Comparison of ENCODE assay signal across 9 mouse cellular contexts in the genomic region with DNA sequence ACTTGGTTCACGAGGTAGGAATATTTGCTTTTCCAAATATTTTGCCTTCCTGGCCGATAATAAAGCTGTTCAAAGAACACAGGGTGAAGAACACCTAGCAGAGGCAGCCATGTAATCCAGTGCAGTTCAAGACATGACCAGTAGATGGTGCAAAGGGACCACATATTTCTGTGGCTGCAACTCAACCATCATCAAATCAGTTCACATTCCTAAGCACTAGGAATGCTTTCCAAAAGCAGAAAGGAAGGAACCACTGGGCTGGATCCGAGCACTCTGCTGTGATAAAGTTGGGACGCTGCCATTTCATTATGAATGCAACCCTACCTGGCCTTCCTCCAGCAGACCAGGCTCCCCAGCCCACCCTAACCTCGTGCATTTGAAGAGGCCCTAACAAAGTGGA.
DNase-seq lines count a peak whose midpoint lies in the region; ATAC-seq lines count a peak whose summit lies in the region.
"Had no signal": no experiment of that assay in that cellular context is flagged by ENCODE, and none has a peak within 500 bp of the region (broad histone marks: within the 10 kb centered on the region; RNA-seq: fewer than 3 reads in every experiment).

No protein-coding gene starts in this region.

- peaks cover 18% of the 10 kb centered on the region for H3K4me1 ChIP-seq in limb, embryonic 12.5 days (replicated peaks)
- H3K4me1 ChIP-seq in stomach, embryonic 15.5 days, result no peaks in the 10 kb centered on the region

- H3K27ac ChIP-seq in limb, embryonic 12.5 days, result peak overlapping the region; percentile 23; the same call in 1 of the 2 replicates
- H3K27ac ChIP-seq in stomach, embryonic 15.5 days, result no peak overlapping the region

- H3K36me3 ChIP-seq in limb, embryonic 12.5 days, result peaks cover 32% of the 10 kb centered on the region
- H3K36me3 ChIP-seq in stomach, embryonic 15.5 days, result peaks cover 6% of the 10 kb centered on the region

- no peak overlapping the region for H3K4me2 ChIP-seq in limb, embryonic 12.5 days
- H3K4me2 ChIP-seq in stomach, embryonic 15.5 days, result no peak overlapping the region

- no peak overlapping the region for H3K4me3 ChIP-seq in limb, embryonic 12.5 days (replicated peaks)
- no peak overlapping the region for H3K4me3 ChIP-seq in stomach, embryonic 15.5 days (replicated peaks)
- H3K4me3 ChIP-seq: erythroblast, embryonic 14.5 days had no signal

- 5% methylated on average over 5 of the region's 5 CpGs for WGBS in limb, embryonic 12.5 days
- 7% methylated on average over 5 of the region's 5 CpGs for WGBS in stomach, embryonic 15.5 days

- ATAC-seq in limb, embryonic 12.5 days (ENCODE audit: insufficient number of reproducible peaks, insufficient read depth, low FRiP score, low TSS enrichment, low read depth), result peak; percentile 37; the same call in 1 of the 2 replicates
- ATAC-seq in stomach, embryonic 15.5 days (ENCODE audit: insufficient read depth, low FRiP score, low read depth), result peak; percentile 63; the same call in 1 of the 2 replicates

- H3K27me3 ChIP-seq in limb, embryonic 12.5 days, result 0 out of 2 replicates have a peak, but pooled peaks cover 4% of the 10 kb centered on the region
- no peaks in the 10 kb centered on the region for H3K27me3 ChIP-seq in stomach, embryonic 15.5 days (replicated peaks)

- H3K9ac ChIP-seq in limb, embryonic 12.5 days (replicated peaks), result no peak overlapping the region
- no peak overlapping the region for H3K9ac ChIP-seq in stomach, embryonic 15.5 days

- peak; percentile 60 for DNase-seq in A20 (ENCODE audit: low read depth, low spot score)
- DNase-seq in adrenal gland, adult 18-20 months (ENCODE audit: low spot score in 2 of 2), result peak; percentile 64 to 76
- peak; percentile 83 for DNase-seq in embryo, embryonic 11 days
- peak; percentile 50 for DNase-seq in gastrocnemius, postnatal 25 days
- peak; percentile 92 for DNase-seq in kidney, adult 9 months
- DNase-seq in neural tube, embryonic 10.5 days (ENCODE audit: extremely low spot score, low spot score), result peak; percentile 79

- H3K9me3 ChIP-seq in limb, embryonic 12.5 days, result no peaks in the 10 kb centered on the region
- H3K9me3 ChIP-seq in stomach, embryonic 15.5 days, result no peaks in the 10 kb centered on the region
